Mouse (Mus musculus): ENCODE measurements around the gene Jade2. TPM values are rescaled to one million over a fixed set of nuclear protein-coding genes. Genes with fewer than 3 reads are reported as not detected.
A peak's percentile ranks its signal among the peaks of the same experiment; 100 is the strongest.
"Not testable (repeated sequence)": the region's sequence is repeated elsewhere in the genome, so short reads cannot be mapped to it uniquely, and the experiment has no call there.

Gene Jade2
- total RNA-seq, 2 experiments from 2014 or later: 6.5 to 9.4 TPM

DNA sequence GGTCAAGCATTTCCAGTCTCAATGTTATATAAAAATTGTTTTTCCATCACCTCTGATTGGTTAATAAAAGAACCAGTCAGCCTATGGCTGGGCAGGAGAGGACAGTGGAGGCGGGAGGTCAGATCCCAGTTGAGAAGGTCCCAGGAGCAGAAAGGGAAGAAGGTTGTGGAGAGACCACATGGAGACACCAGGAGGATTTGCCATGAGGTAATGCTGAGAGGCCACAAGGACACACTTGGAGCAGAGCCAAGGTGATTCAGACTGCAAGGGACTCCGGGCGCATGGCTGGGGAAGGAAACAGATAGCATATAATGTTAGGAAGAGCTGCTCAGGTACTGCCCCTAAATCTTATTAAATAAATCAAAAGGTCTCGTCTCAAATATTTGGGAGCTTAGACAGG lies 61.2 kb downstream of the Jade2 start:
- no peak for DNase-seq (ENCODE audit: low spot score)

DNA sequence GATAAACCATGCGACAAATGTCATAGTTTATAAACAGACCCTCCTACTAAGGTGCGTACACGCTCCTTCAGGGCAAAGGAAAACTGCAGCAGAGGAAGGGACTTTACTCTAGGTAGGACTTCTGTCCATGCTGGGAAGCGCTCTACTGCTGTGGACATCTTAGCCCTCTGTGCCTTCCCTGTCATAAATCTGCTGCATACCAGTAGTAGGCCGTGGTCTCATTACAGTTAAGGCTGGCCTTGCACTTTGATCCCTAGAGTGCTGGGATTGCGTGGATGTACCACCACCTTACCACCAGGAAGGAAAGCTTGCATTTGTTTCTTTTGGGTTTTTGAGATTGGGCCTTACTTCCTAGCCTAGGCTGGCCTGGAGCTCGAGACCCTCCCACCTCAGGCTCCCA lies 66.8 kb downstream of the Jade2 start:
- DNase-seq (ENCODE audit: low spot score): no peak

DNA sequence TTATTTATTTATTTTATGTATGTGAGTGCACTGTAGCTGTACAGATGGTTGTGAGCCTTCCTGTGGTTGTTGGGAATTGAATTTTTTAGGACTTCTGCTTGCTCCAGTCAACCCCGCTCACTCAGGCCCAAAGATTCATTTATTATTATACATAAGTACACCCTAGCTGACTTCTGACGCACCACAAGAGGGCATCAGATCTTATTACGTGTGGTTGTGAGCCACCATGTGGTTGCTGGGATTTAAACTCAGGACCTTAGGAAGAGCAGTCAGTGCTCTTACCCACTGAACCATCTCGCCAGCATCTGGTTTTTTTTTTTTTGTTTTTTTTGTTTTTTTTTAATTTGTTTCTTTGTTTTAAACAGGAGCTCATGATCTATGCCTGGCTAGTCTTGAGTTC lies 67.7 kb downstream of the Jade2 start:
- not testable (repeated sequence) for DNase-seq (ENCODE audit: low spot score)

DNA sequence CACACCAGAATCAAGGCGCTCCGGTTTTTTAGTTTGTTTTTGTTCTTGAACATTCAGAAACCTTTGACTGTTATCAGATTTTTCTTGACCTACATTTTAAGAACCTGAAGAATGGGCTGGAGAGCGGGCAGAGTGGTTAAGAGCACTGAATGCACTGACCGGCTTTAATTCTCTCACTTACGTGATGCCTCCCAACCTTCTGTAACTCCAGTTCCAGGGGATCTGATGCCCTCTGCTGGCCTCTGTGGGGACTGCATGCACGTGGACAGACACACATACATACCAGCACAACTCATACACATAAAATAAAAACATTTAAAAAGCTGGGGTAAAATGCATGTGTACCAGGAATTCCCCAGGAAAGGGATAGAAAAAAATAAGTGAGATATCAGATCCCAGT lies 71.5 kb downstream of the Jade2 start:
- peak; percentile 45 for DNase-seq (ENCODE audit: low spot score)

DNA sequence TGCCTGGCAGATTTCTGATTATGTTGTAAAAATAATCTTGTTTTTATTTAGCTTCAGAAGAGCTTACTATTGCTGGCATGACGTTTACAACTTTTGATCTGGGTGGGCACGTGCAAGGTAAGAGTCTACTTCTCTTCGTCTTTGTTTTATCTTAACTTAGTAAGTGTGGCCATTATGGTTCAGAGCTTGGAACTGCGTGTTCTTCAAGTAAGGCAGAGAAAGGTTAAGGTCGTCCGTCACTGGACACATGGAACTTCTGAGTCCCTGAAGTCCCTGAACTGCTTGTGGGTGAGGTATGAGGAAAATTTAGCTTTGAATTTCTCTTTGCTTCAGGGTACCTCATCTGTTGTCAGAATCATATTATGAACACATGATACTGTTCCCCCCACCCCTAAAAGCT lies 74.7 kb downstream of the Jade2 start:
- no peak for DNase-seq (ENCODE audit: low spot score)

DNA sequence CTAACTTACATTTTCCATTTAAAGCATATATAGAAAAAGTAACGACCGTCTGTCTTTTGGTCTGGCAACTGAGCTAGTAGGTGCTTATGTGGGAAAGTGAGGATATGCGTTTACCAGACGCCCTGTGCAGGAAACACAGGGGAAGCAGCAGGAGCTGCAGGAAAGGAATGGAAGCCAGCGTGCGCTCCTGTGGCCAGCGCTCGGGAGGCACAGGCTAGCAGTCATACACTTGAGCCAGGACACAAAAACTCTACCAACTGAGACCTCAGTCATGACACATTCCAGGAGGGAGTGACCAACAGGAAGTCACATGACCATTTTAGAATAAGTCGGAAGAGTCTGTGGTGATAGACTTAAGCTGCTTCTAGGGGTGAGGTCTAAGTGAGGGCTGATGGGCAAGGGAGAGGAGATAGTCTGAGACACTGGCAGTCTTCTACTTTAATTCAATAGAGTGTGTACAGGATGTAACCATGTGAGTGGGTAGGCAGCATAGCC lies 76.6 kb downstream of the Jade2 start:
- no peak for DNase-seq (ENCODE audit: low spot score)

DNA sequence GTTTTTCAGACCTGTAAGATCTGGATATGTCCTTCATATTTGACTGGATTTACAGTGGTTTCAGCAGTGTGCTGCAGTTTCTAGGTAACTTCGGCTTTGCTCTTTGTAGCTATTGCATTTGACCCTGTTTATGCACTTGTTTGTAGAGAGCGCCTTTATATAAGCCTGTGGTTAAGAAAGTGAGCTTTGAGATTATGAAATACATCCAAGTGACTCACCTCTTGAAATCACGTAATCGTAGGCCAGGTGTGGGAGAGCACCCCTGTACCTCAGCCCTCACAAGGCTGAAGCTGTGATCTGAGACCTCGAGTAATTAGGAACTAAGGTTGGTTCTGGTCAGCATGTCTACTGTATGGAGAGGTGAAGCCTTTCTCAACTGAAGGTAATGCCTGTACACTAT lies 80.0 kb downstream of the Jade2 start:
- no peak for DNase-seq (ENCODE audit: low spot score)

DNA sequence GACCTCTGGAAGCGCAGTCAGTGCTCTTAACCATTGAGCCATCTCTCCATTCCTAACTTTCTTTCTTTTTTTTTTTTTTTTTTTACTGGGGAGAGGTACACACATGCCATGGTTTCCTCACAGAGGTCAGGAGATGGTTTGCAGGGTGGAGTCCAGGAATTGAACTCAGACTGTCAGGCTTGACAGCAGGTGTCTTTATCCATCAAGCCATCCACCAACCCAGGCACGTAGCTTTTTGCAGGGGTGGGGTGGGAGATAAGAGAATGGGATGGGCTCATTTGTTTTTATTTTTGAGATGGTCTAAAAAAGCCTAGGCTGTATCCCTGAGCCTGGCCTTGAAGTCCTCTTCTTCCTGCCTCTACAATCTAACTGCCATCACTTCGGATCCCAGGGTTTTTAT lies 81.9 kb downstream of the Jade2 start:
- DNase-seq (ENCODE audit: low spot score): no peak

DNA sequence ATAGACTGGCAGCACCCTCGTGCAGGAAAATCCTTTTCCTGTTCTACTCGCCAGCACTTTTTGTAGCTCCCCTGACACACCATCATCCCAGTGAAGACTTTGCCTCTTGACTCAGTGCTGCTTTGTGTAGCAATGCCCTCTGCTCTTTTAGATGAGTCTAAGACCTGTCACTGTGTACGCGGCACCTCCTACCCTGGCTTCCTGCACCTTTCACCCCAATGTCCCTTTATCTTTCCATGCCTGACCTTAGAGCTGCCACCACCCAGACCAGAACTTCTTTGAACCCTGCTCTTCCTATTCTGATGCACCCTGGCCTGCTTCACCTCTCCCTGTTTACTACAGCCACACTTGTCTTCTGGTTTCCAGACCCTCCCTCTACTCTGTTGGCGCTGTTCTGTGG lies 89.2 kb downstream of the Jade2 start:
- DNase-seq (ENCODE audit: low spot score): peak; percentile 31

DNA sequence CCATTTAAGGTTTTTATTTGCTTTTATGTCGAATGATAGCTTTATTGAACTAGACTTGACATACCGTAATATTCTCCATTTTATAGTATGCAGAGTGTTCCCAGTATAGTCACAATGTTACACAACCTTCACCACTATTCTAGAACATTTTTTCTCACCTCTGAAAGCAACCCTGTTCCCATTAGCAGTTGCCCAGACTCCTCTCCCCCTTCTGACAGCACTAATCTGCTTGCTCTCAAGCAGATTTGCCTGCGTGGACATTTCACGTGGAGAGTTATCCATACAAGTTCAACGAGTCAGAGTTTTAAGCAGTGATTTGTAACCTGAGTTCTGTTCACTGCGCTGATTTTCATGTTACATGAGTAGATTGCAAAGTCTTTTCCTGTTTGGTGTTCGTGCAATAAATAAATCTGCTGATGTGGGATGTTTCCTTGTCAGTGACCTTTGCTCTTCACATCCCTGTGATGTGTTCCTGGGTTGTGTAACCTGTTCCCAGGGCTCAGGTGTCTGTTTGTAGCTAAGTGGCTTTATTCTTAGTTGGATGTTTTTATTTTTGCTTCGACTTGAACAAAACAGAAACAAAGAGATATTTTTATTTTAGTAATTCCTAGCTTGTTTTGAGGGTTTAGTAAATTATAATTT lies 89.8 kb downstream of the Jade2 start:
- DNase-seq (ENCODE audit: low spot score): peak; percentile 78

DNA sequence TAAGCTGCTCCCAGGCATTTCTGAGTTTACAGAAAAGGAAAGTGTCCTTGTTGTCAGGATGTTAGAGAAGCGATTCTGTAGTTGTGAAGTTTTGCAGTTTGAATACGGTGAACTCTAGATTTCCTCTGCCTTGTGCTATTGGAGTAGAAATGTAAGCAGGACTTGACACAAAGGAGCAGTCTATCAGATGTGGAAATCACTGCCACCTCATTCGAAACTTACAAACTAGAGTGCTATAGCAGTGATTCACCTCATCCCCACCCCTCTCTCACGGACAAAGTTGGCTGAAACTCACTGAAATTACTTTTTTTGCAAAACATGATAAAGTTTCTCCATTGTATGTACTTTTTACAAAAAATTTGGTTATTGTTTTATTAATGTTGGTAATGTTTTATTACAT lies 92.6 kb downstream of the Jade2 start:
- no peak for DNase-seq (ENCODE audit: low spot score)

DNA sequence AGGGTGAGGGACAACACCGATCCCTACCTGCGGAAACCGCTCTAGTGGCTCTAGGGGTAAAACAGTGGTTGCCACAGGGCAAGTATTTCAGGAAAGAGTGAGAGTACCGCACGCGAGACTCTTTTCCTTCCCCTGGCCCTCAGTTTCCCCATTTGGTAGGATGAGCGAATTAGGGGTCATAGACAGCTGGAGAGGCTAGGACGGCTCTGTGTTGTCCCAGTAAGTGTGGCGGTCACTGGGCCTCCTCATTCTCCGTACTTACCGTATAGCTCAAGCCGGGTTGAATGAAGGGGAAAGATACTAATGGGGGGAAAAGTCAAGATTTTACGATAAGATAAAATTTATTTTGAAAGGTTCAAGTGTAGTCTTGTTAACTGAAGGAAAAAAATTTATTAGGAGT lies 93.5 kb downstream of the Jade2 start:
- no peak for DNase-seq (ENCODE audit: low spot score)

Other genes with a start within 250 kb of the Jade2 start
- gene Nhp2, start 237.9 kb downstream of the Jade2 start, total RNA-seq (2021): 10 to 100 TPM; 24.2 to 28.1 TPM
- gene Rmnd5b, start 221.8 kb downstream of the Jade2 start, total RNA-seq (2021): 10 to 100 TPM; 10.7 to 12.7 TPM
- gene N4bp3, start 206.8 kb downstream of the Jade2 start, total RNA-seq (2021): 1 to 10 TPM; 2.0 to 2.6 TPM
- gene D930048N14Rik, start 206.7 kb downstream of the Jade2 start, total RNA-seq (2021): under 1 TPM; 0.09 to 0.14 TPM
- gene 0610009B22Rik, start 168.8 kb downstream of the Jade2 start, total RNA-seq (2021): 10 to 100 TPM; 40.2 to 46.1 TPM
- 10 to 100 TPM; 32.4 to 42.5 TPM for gene Sec24a, start 94.0 kb downstream of the Jade2 start, total RNA-seq (2021)
- gene Sar1b, start 94.0 kb downstream of the Jade2 start, total RNA-seq (2021): 100 to 1,000 TPM; 433 to 496 TPM
- 10 to 100 TPM; 24.3 to 27.2 TPM for gene Cdkn2aipnl, start 110.0 kb upstream of the Jade2 start, total RNA-seq (2021)
- 100 to 1,000 TPM; 574 to 604 TPM for gene Ube2b, start 143.1 kb upstream of the Jade2 start, total RNA-seq (2021)
- gene Cdkl3, start 146.6 kb upstream of the Jade2 start, total RNA-seq (2021): 1 to 10 TPM; 3.0 to 4.6 TPM
- gene Ppp2ca, start 241.0 kb upstream of the Jade2 start, total RNA-seq (2021): 10 to 100 TPM; 38.8 to 50.3 TPM

All from gastrocnemius, adult 18-20 months (tissue).